Mouse (Mus musculus) spleen, adult 2 months (tissue): Measurements from ENCODE around the gene Gmfb. TPM values are rescaled to one million over a fixed set of nuclear protein-coding genes. Genes with fewer than 3 reads are reported as not detected.

Experiments
- DNase-seq, 2 experiments: peaks; one replicate each; pipeline versions ENCODE4 v3.0.0 to v3.0.0-alpha.2; 2012 to 2021; ENCODE audit warnings: low spot score in 2 of 2, low read depth in 1 of 2
- H3K27ac ChIP-seq: fragments of 200-500 bp; 2 replicates; pipeline ENCODE4 v1.5.1; 2012; ENCODE audit warnings: low read length, inconsistent platforms; ENCODE audit not compliant: insufficient read depth
- H3K27me3 ChIP-seq: fragments of 200-500 bp; 2 replicates; pipeline ENCODE4 v1.6.1; 2012; ENCODE audit warnings: mild to moderate bottlenecking, moderate library complexity, low read length, inconsistent platforms; ENCODE audit not compliant: control insufficient read depth, insufficient read depth
- H3K36me3 ChIP-seq: fragments of 200-500 bp; 2 replicates; pipeline ENCODE4 v1.6.1; 2012; ENCODE audit warnings: mild to moderate bottlenecking, low read length, inconsistent platforms; ENCODE audit not compliant: control insufficient read depth, insufficient read depth
- H3K4me1 ChIP-seq: fragments of 200-500 bp; 2 replicates; pipeline ENCODE4 v1.6.1; 2011; ENCODE audit warnings: inconsistent platforms; ENCODE audit not compliant: control insufficient read depth, insufficient read depth, insufficient read length
- H3K4me3 ChIP-seq: fragments of 200-500 bp; 2 replicates; pipeline ENCODE4 v1.5.1; 2011; ENCODE audit warnings: mild to moderate bottlenecking, inconsistent platforms; ENCODE audit not compliant: insufficient read depth, insufficient read length; ENCODE audit errors: extremely low read depth
- CTCF ChIP-seq: fragments of 200-500 bp; IDR thresholded peaks from 2 replicates; pipeline ENCODE4 v1.5.1; 2011; ENCODE audit warnings: mild to moderate bottlenecking, inconsistent platforms; ENCODE audit not compliant: insufficient read depth, insufficient read length, insufficient replicate concordance; ENCODE audit errors: extremely low read depth
- POLR2A ChIP-seq: fragments of 200-500 bp; IDR thresholded peaks from 2 replicates; pipeline ENCODE4 v1.6.1; 2011; ENCODE audit warnings: low read depth, low read length, inconsistent platforms
- WGBS: fragments of 180-500 bp; shearing (Covaris S2); methylation state at CpG from one replicate; pipeline ENCODE4 v1.1.7; 2018; 5-methylcytosine and 5-hydroxymethylcytosine counted together
- polyA plus RNA-seq: library from polyadenylated mRNA; depleted of rRNA; stranded (reverse); fragments of >200 nt; gene quantifications from 2 replicates; pipeline ENCODE4 v1.2.3, GENCODE M21; 2012; rRNA removed

Gmfb gene
- polyA plus RNA-seq, 1 experiment: 7.5 TPM

DNA sequence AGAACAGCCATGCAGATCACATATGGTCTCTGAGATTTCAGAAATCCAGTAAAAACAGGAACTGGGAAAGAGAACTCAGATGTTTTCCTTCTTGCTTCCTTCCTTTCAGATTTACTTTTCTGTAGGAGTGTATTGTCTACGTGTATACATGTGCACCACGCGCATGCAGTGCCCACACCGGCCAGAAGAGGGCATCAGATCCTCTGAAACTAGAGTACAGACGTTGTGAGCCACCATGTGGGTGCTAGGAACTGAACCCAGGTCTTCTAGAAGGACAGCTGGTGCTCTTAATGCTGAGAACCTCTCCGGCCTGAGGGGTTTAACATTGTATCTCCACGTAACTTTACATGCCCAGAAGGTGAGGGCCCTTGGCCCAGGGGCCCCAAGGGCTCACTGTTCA is 42.8 kb downstream of the Gmfb start:
- H3K27ac ChIP-seq: no peak overlapping the region
- H3K4me3 ChIP-seq: no peak overlapping the region
- H3K4me1 ChIP-seq: no peaks in the 10 kb centered on the region
- TF ChIP-seq POLR2A: no peak
- no peak for TF ChIP-seq CTCF
- DNase-seq: no peak
- peaks cover 39% of the 10 kb centered on the region for H3K36me3 ChIP-seq
- 92% methylated on average over 7 of the region's 7 CpGs for WGBS
- no peaks in the 10 kb centered on the region for H3K27me3 ChIP-seq

DNA sequence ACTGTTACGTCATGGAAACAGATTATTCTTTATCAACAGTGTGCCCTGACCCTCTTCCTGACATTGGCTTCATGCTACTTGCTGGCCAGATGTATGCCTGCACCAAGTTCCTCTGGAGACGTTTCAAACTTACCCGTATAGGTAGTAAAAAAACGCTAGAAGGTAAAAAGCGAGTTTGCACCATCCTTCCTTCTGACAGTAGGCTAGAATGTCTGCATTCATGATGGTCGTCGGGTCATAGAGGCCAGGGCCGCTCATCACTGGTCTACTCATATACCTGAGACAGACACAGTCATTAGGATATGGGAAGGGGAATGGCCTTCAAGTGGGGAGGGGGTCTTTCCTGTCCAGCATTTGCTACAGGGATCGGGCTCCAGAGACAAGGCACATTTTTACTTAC is 43.3 kb downstream of the Gmfb start:
- WGBS: 96% methylated on average over 9 of the region's 9 CpGs
- TF ChIP-seq POLR2A (no peak), CTCF (no peak)

DNA sequence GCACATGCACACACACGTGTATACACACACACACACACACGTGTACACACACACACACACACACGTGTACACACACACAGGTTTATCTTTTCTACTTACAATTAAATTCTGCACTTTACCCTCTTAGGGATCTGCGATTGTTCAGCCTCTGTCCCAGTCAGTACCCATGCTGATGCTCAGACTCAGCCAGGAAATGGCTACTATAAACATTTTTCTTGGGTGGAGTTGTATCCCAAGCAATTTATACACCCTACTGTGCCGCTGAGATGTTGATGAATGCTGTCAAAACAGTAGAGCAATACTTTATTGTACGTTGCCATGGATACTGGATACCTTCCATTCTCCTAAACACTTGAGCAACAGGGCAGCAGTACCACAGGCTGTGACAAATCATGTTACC is 52.0 kb downstream of the Gmfb start:
- Histone ChIP-seq H3K27ac (no peak overlapping the region), H3K4me1 (no peaks in the 10 kb centered on the region), H3K27me3 (no peaks in the 10 kb centered on the region), H3K4me3 (no peak overlapping the region), H3K36me3 (peaks cover 5% of the 10 kb centered on the region)
- WGBS: 96% methylated on average over 6 of the region's 6 CpGs
- no peak for DNase-seq
- TF ChIP-seq CTCF (no peak), POLR2A (no peak)

More for the DNA sequence above, 43.3 kb downstream of the Gmfb start:
- Histone ChIP-seq H3K27ac (no peak overlapping the region), H3K36me3 (peaks cover 39% of the 10 kb centered on the region), H3K27me3 (no peaks in the 10 kb centered on the region), H3K4me1 (no peaks in the 10 kb centered on the region), H3K4me3 (no peak overlapping the region)
- no peak for DNase-seq

DNA sequence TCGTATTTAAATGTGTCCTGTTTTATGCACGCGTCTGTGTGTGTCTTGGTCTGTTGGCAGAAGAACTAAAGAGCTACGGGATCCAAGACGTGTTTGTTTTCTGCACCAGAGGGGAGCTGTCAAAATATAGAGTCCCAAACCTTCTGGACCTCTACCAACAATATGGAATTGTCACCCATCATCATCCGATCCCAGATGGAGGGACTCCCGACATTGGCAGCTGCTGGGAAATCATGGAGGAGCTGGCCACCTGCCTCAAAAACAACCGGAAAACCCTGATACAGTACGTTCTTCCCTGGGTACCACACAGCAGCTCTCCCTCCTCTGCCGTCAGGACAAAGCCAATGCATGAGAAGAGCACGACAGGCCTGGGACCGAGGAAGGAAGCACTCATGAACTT is 54.9 kb downstream of the Gmfb start:
- TF ChIP-seq CTCF (no peak), POLR2A (no peak)
- Histone ChIP-seq H3K27me3 (no peaks in the 10 kb centered on the region), H3K36me3 (peaks cover 2% of the 10 kb centered on the region), H3K4me1 (no peaks in the 10 kb centered on the region), H3K27ac (no peak overlapping the region), H3K4me3 (no peak overlapping the region)
- 89% methylated on average over 12 of the region's 12 CpGs for WGBS
- no peak for DNase-seq

DNA sequence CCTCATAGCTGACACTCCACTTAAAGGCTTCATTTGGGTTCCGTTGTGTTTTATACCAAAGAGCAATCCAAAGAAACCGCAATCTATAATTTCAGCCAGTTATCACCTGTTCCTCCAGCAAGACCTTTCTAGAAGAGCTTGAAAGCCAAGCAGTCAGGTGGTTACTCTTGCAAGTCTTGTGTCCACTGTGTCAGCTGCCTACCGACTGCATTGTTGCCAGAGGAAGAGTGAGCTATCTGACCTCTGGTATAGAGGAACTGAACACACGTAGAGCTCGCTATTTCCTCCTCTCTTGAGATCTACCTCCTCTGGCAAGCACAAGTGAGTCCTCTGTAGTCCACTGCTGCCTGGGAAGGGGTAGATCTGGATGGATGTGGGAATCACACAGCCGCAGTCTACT is 60.9 kb downstream of the Gmfb start:
- DNase-seq: no peak
- WGBS: 31% methylated on average over 6 of the region's 6 CpGs
- H3K27me3 ChIP-seq: no peaks in the 10 kb centered on the region
- H3K36me3 ChIP-seq: no peaks in the 10 kb centered on the region
- no peak for TF ChIP-seq POLR2A
- no peak for TF ChIP-seq CTCF
- H3K27ac ChIP-seq: no peak overlapping the region
- no peak overlapping the region; the same call in 1 of the 2 replicates for H3K4me3 ChIP-seq
- H3K4me1 ChIP-seq: peaks cover 4% of the 10 kb centered on the region; the same call in 1 of the 2 replicates

DNA sequence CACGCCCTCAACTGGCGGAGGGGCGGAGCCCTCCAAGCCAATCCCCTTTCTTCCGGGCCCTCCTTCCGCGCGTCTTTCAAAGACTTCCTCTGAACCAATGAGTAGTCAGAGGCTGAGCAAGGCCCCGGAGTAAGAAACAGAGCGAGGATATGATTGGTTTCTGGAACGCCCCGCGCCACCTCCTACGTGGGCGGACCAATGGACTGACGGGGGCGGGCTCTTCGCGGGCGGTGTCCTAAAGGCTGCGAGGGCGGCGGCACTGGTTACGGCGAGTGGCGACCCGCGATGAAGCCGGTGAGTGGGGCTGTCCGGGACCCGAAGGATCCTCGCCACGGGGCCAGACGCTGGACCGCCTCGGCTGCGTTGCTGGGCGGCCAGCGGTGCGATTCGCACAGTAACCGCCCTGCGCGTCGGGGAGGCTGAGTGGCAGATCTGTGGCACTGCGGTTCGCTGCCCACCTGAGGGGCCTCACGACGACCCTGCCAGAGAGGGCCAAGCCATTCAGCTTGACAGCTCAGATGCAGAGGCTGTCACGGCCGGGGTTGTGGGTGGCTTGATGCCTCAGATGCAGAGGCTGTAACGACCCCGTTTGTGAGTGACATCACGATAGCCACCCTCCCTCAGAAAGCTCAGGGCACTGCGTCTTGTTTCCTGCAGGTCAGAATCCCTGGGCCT is 61.5 kb downstream of the Gmfb start, which contains the start of gene Cdkn3:
Gene Cdkn3 (plus strand): TSS at position 187 of the 675 bp plus-strand sequence.
- Histone ChIP-seq H3K4me1 (peaks cover 4% of the 10 kb centered on the region; the same call in 1 of the 2 replicates), H3K36me3 (no peaks in the 10 kb centered on the region), H3K4me3 (peak within 1 kb of the TSS; percentile 81), H3K27ac (peak within 1 kb of the TSS; percentile 19; the same call in 1 of the 2 replicates), H3K27me3 (no peaks in the 10 kb centered on the region)
- DNase-seq: peak; percentile 88 to 90
- under 1% methylated on average over 54 of the region's 54 CpGs for WGBS
- TF ChIP-seq CTCF (no peak), POLR2A (no peak)

DNA sequence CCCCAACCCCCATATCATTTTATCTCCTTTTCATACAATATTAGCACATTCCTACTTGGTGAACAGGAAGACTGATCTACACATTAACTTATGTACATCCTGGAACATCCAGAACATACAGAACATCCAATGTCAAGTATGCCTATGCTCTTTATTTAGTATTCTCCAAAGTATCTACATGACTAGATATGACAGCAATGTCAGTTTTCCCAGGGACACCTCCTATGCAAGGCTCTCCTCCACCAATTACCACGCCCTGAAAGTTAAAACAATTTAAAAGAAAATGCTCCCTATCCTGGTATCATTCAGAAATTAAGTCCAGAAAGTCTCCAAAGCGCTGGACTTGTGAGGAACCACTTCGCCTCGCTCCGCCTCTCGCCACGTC is 62.1 kb downstream of the Gmfb start:
- Histone ChIP-seq H3K36me3 (no peaks in the 10 kb centered on the region), H3K4me3 (no peak overlapping the region), H3K27ac (no peak overlapping the region), H3K4me1 (peaks cover 4% of the 10 kb centered on the region; the same call in 1 of the 2 replicates), H3K27me3 (no peaks in the 10 kb centered on the region)
- WGBS: 4% methylated on average over 7 of the region's 7 CpGs
- no peak for DNase-seq
- no peak for TF ChIP-seq CTCF
- no peak for TF ChIP-seq POLR2A

Other genes with a start within 250 kb of the Gmfb start
- gene Cdkn3, start 61.7 kb downstream of the Gmfb start, polyA plus RNA-seq: 1.9 and 2.5 TPM in 2 replicates
- gene Cnih1, start 33.8 kb downstream of the Gmfb start, polyA plus RNA-seq: 28.2 and 32.3 TPM in 2 replicates
- 6.5 and 7.3 TPM in 2 replicates for gene Cgrrf1, start 9.9 kb upstream of the Gmfb start, polyA plus RNA-seq
- gene Samd4, start 60.6 kb upstream of the Gmfb start, polyA plus RNA-seq: 3.6 and 3.7 TPM in 2 replicates